Mouse (Mus musculus) C2C12 (cell line): ENCODE measurements at regions not wholly inside any gene's neighbourhood (a gene's known extent, or its start where the extent isn't known, plus 50 kb on each side); places are given as distances from the start of the nearest gene placed in this dataset.

ENCODE experiments used
- H3K27me3 ChIP-seq: one replicate; pipeline ENCODE4 v1.6.1; 2011; ENCODE audit not compliant: control insufficient read depth, insufficient read depth, insufficient read length
- H3K36me3 ChIP-seq: one replicate; pipeline ENCODE4 v1.6.1; 2011; ENCODE audit not compliant: control insufficient read depth, insufficient read depth
- H3K4me3 ChIP-seq: one replicate; pipeline ENCODE4 v1.5.1; 2011; ENCODE audit warnings: mild to moderate bottlenecking, control low read depth; ENCODE audit not compliant: poor library complexity, insufficient read depth, severe bottlenecking
- H3K79me2 ChIP-seq: one replicate; pipeline ENCODE4 v1.6.1; 2011; ENCODE audit not compliant: control insufficient read depth, insufficient read depth
- H3K79me3 ChIP-seq: one replicate; pipeline ENCODE4 v1.6.1; 2011; ENCODE audit warnings: low read depth, control low read depth
- H3ac ChIP-seq: one replicate; pipeline ENCODE3; 2011; ENCODE audit warnings: low read depth; ENCODE audit not compliant: control insufficient read depth, insufficient read length
- CEBPB ChIP-seq: IDR thresholded peaks from one replicate; pipeline ENCODE4 v1.6.1; 2011; ENCODE audit warnings: low read depth, mild to moderate bottlenecking, control low read depth, moderate library complexity
- CTCF ChIP-seq: IDR thresholded peaks from one replicate; pipeline ENCODE4 v1.5.1; 2011; ENCODE audit not compliant: control insufficient read depth, insufficient read depth, insufficient read length
- FOSL1 ChIP-seq: IDR thresholded peaks from one replicate; pipeline ENCODE4 v1.8.0; 2011; ENCODE audit warnings: mild to moderate bottlenecking, low read length; ENCODE audit not compliant: poor library complexity, insufficient read depth, severe bottlenecking
- MAX ChIP-seq: IDR thresholded peaks from one replicate; pipeline ENCODE4 v1.6.1; 2011; ENCODE audit warnings: mild to moderate bottlenecking, control low read depth
- MYOD1 ChIP-seq: IDR thresholded peaks from one replicate; pipeline ENCODE4 v1.6.1; 2011; ENCODE audit warnings: low read depth; ENCODE audit not compliant: control insufficient read depth, insufficient read length
- MYOG ChIP-seq: IDR thresholded peaks from one replicate; pipeline ENCODE4 v1.6.1; 2011; ENCODE audit not compliant: control insufficient read depth, insufficient read length; ENCODE audit errors: extremely low read depth
- USF1 ChIP-seq: IDR thresholded peaks from one replicate; pipeline ENCODE4 v1.6.1; 2011; ENCODE audit warnings: low read depth, mild to moderate bottlenecking, control low read depth, moderate library complexity

DNA sequence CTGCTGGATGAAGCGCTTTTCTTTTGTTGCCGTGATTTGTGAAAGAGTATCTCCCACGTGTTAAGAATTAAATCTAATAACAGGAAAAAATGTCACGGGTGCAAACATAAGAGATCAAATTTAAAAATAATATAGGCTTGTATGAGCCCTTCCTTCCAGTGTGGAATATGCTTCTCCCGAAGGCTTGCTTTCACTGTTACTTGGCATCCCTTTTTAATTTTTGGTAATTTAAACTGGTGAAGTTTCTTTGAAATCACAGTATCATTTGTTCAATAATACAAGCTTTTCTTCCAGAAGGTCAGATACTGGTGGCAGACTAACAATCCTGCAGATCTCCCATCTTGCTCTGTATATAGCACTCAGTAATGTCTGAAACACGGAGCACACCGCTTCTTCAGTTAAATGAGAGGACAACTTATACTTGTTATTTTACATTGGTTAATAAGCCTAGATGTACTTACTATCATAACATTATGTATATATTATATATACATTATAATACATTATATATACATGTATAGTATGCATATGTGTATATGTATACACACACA is 98.2 kb downstream of the Plk2 start:
- Histone ChIP-seq H3K4me3 (no peak overlapping the region), H3K27me3 (no peaks in the 10 kb centered on the region), H3ac (no peak overlapping the region), H3K36me3 (no peaks in the 10 kb centered on the region), H3K79me2 (no peaks in the 10 kb centered on the region), H3K79me3 (no peaks in the 10 kb centered on the region)
- TF ChIP-seq MYOG (no peak), MAX (no peak), MYOD1 (no peak), FOSL1 (no peak), CTCF (no peak), CEBPB (no peak), USF1 (no peak)

DNA sequence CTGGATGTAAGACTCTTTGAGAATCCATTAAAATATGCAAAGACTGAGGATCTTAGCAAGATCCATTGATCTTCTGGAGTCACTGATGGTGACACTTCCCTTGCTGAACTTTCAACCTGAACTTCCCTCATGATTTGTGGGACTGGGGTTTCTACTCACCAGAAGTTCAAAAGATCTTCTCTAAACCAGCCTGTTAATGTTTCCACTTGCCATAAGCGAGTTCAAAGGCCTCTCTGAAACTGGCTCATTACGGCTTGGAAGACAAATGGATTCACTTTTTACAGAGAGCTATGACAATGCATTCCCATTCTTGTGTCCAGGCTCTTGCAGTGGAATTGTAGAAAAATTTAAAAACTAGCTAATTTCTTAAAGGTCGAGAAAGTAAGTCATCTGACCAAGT is 102.6 kb downstream of the Plk2 start:
- no peak overlapping the region for H3K4me3 ChIP-seq
- TF ChIP-seq CEBPB: no peak
- no peak for TF ChIP-seq MAX
- no peak for TF ChIP-seq MYOD1
- no peak for TF ChIP-seq FOSL1
- TF ChIP-seq USF1: no peak
- TF ChIP-seq CTCF: no peak
- TF ChIP-seq MYOG: no peak
- no peaks in the 10 kb centered on the region for H3K79me3 ChIP-seq
- no peaks in the 10 kb centered on the region for H3K79me2 ChIP-seq
- H3K27me3 ChIP-seq: no peaks in the 10 kb centered on the region
- H3K36me3 ChIP-seq: no peaks in the 10 kb centered on the region
- no peak overlapping the region for H3ac ChIP-seq

DNA sequence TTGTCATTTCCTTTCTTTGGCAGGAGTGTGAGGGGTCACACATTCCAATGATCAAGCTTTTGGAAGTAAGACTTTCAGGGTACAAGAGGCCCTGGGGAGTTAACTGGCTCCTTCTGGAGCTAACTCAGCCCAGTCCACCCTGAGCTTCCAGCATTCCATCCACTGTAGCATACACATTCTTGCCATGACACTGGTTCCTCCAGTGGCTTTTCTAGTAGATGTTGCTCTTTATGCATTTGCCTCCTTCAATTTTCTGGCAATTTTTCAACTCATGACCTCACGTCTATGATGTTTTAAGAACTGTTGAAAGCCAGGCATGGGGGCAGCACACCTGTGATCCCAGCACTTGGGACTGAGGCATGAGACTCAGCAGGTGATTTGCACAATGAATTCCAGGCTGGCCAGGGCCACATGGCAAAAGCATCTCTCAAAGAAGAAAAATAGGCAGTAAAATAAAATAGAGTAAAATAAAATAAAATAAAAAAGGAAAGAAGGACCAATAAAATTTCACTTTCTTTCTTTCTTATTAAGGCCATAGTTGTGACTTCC is 113.0 kb downstream of the Plk2 start:
- Histone ChIP-seq H3ac (no peak overlapping the region), H3K27me3 (no peaks in the 10 kb centered on the region), H3K36me3 (no peaks in the 10 kb centered on the region), H3K4me3 (no peak overlapping the region), H3K79me2 (no peaks in the 10 kb centered on the region), H3K79me3 (no peaks in the 10 kb centered on the region)
- no peak for TF ChIP-seq CTCF
- TF ChIP-seq MAX: no peak
- no peak for TF ChIP-seq MYOD1
- TF ChIP-seq CEBPB: no peak
- no peak for TF ChIP-seq FOSL1
- TF ChIP-seq MYOG: no peak
- no peak for TF ChIP-seq USF1

DNA sequence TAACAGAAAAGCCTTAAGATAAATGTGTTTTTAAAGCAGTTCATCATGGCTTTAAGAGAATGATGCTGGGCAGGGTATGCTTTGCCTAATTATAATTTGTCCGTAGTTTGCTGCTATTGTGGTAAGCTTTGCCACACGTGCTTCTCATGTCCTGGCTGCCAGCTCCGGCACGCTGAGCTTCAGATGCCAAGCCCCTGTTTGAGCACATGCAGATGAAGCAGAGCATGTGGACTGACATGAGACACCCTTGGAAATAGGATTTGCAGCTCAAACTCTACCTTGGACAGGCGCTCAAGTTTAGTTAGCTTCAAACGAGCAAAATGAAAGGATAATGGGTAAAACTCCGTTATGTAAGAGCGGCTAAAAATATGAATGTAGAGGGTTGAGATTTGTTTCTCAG is 123.1 kb downstream of the Plk2 start:
- Histone ChIP-seq H3K36me3 (no peaks in the 10 kb centered on the region), H3ac (no peak overlapping the region), H3K79me3 (no peaks in the 10 kb centered on the region), H3K27me3 (no peaks in the 10 kb centered on the region), H3K4me3 (no peak overlapping the region), H3K79me2 (no peaks in the 10 kb centered on the region)
- TF ChIP-seq MYOG: no peak
- no peak for TF ChIP-seq MYOD1
- TF ChIP-seq CEBPB: no peak
- TF ChIP-seq FOSL1: no peak

DNA sequence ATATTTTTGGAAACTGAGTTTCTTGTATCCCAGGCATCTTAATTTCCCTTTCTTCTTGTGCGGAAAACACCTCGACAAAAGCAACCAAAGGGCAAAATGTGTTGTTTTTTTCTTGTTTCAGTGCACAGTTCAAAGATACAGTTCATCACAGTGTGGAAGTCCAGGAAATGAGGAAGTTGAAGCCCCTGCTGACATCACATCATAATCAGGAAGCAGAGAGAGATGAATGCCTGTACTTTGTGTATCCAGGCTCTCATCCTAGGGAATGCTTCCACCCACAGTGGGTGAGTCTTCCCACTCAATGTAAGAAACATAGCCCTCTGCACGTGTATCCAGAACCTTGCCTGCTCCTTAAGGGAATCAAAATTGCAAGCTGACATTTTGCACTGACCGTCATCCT is 128.1 kb downstream of the Plk2 start:
- Histone ChIP-seq H3K79me3 (no peaks in the 10 kb centered on the region), H3ac (no peak overlapping the region), H3K27me3 (no peaks in the 10 kb centered on the region), H3K36me3 (no peaks in the 10 kb centered on the region), H3K4me3 (no peak overlapping the region), H3K79me2 (no peaks in the 10 kb centered on the region)
- TF ChIP-seq MYOG (no peak), FOSL1 (no peak)

DNA sequence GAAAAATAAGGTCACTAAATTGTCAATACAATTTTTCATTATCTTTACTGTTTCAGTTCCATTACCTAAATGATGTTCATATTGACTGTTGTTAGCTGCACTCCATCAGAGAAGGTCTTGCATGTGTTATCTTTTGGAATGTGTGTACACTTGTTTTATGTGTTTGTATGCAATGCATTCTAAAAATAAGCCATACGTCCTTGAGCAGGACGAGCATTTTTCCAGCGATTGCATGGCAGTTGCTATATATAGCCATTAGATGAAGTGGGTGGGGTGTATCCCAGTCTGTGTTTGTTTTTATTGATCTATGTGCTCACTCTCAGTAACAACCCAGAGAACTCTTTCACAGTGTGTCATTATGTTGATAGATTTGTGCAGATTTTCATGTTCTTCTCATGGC is 132.8 kb downstream of the Plk2 start:
- no peak overlapping the region for H3ac ChIP-seq
- H3K79me2 ChIP-seq: no peaks in the 10 kb centered on the region
- H3K79me3 ChIP-seq: no peaks in the 10 kb centered on the region
- H3K36me3 ChIP-seq: no peaks in the 10 kb centered on the region
- H3K4me3 ChIP-seq: no peak overlapping the region
- no peaks in the 10 kb centered on the region for H3K27me3 ChIP-seq
- TF ChIP-seq FOSL1 (no peak), CTCF (no peak), MYOG (no peak), MAX (no peak), USF1 (no peak), CEBPB (no peak), MYOD1 (no peak)
